Mouse (Mus musculus) neutrophil, adult 5-6 weeks (primary cell): ENCODE measurements around the gene Sptbn1. TPM values are rescaled to one million over a fixed set of nuclear protein-coding genes. Genes with fewer than 3 reads are reported as not detected.

Experiments
- ATAC-seq: fragments of 151-379, 151-347 bp; 2 replicates; pipeline ENCODE4 v1.8.0; 2017; ENCODE audit warnings: mild to moderate bottlenecking, moderate TSS enrichment; ENCODE audit not compliant: insufficient number of reproducible peaks, poor library complexity, low FRiP score, severe bottlenecking; ENCODE audit errors: extremely low read depth
- total RNA-seq: library from RNA; stranded (forward); fragments of 200-1000 nt; gene quantifications from 2 replicates; pipeline ENCODE4 v1.2.3, GENCODE M21; 2017

The Sptbn1 gene
- total RNA-seq: 142 and 147 TPM in 2 replicates

DNA sequence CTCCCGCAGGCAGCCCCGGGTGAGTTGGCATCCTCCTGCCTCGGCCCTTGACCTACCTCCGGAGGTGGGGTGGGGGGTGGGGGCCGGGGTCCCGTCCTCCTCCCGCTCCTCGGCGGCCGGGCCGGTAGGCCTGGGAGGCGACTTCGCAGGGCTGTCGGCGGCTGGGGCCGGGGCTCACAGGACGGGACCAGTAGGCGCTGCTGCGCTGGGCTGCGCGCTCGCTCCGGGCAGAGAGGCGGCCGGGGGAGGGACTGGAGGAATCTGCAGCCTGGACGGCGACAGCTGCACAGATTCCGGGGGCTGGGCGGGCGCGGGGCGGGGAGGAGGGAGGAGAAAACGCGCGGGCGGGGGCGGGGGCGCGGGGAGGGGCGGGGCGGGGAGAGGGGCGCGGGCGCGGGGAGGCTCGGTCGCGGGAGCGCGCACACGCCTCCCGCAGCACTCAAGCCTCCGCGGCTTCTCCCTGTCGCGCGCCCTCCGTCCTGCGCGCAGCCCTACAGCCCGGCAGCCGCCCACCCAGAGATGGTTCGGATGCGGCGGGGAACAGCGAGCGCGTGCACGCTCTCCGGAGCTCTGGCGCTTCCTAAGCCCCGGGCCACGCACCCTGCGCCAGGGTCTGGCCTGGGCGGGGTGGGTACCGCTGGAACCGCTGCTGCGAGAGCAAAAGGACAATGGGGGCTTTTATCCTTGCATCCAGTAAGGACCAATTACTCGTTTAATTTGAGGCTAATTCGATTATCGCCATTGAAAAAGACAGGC is at the start of gene Sptbn1:
Sptbn1 (minus strand) TSS at position 284 of the 756 bp plus-strand sequence.
- 0 out of 2 replicates have a peak, but pooled peaks have one; percentile 25 for ATAC-seq

DNA sequence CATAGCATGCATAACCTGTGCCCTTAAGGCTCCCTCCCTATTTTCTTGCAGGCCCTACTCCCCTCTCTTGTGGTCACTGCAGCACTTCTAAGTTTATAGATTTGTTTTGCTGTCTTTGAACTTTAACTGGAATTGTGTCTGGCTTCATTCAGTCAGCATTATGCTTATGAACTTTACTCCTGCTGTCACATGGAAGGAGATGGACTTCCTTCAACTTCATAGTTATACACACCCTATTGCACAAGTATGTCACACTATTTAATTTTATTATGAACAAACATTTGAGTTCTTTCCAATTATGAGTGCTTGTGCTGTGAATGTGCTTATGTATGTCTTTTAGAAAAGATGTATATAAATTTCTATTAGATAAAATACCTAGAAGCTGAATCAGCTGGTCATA is 26.3 kb upstream of the Sptbn1 start:
- no peak for ATAC-seq

DNA sequence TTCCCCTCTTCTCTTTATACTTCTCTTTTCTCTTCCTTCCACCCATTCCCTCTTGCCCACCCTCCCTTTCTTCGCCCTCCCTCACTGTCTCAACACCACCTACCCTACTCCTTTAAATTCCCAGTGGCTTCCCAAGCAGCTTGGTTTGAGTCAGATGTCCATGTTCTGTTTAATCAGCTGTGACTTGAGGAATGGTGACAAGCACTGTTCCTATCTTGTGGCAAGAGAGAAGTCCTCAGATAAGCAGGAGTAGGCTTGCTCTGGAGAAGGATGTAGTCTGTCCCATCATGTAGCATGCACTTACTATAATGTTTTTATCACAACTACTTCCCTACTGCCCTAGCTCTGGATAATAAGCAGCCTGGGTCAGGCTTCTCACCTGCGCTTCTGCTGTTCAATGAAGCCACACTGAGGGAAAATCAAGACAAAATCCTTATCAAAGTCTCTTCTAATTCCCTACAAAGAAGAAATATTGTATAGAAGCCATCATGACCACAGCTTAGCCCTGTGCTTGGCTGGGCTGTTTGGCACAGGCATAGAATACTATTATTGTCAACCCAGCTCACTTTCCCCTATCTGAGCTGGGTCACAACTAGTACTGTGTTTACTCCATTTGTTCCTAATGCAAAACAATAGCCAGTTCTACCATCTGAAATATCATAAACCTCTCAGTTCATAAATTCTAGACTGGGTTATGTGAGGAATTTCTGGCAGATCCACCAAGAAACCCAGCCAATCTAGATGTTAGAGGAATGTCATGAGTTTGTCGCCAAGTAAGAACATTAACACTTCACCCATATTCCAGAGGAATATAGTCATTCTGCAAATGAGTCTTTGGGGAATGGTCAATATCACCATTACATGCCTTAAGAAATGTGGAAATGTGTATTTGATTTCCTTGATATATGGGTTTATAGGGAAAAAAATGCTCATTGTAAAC is 24.5 kb upstream of the Sptbn1 start:
- ATAC-seq: no peak

DNA sequence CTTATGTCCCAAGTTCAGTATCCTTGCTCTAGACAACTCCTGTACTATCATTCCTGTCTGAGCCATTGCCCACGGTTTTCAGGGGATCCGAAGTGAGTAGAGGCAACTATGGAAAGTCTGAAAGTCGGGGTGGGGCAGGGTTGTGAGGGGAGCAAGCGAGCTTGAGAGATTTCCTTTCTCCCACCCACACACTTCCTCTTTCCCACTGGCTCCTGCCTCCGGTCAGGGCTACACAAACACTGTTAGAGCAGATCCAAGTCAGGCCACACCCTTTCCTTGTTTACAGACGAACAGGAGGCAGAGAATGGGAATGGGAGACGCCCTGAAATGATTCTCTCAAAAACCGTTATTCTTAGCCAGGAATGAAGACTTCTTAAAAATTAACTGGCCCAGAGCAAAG is 23.2 kb upstream of the Sptbn1 start:
- ATAC-seq: no peak

DNA sequence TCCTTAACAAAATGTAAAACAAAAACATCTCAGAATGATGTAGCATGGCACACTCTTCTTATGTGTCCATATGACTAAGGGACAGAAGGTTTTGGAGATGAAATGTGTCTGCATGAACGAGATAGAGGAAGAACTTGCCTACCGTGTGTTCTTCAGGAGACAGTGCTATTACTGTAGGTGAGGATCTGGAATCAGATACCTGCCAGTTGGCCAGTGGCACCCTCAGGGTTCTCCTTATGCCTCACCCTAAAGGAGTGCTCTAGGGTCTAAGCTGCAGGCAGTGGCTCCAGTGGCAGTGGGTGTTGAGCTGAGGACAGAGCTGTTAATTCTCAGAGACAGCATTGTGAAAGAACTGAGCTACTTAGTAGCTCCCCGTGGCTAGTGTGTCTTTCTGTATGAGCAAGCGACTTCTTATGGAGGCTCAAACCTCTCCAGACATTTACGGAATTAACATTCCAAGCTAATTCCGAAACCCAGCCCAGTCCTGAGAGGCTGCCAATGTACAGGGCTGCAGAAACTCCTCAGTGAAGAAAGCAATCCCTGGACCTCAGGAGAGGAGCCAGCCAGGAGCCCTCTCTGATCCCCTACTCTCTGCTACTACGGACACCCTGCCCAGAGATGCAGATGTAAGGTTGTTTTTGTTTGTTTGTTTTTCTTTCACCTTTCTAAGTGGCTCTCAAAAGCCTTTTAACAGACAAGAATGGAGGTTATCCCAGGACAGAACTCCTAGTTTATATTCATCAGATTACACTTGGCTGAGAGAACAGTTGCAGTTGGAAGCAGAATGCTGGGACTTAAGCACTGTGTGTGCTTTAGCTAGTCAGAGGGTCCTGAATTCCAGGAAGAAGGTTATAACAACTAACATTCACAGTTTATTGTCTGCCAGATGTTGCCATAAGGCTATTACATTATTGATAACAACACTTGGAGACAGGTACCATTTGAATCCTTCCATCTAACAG is 21.8 kb upstream of the Sptbn1 start:
- ATAC-seq: no peak

DNA sequence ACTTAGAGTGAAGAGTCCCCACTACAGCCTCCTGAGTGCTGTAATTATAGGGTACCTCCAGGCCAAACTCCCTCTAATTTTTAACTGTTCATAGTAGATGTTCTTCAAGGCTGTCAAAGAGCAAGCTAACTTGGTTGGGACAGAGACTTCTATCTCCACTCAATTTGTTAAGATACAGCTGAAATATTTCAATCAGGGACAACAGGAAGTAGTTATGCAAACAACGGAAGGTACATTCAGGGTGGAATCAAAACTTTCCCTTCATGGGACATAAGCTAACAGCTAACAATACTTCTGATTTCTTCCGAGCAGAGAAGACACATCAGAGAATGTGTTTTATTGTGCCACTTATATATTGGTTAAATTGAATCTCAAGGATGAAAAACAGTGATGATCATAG is 20.1 kb upstream of the Sptbn1 start:
- no peak for ATAC-seq

DNA sequence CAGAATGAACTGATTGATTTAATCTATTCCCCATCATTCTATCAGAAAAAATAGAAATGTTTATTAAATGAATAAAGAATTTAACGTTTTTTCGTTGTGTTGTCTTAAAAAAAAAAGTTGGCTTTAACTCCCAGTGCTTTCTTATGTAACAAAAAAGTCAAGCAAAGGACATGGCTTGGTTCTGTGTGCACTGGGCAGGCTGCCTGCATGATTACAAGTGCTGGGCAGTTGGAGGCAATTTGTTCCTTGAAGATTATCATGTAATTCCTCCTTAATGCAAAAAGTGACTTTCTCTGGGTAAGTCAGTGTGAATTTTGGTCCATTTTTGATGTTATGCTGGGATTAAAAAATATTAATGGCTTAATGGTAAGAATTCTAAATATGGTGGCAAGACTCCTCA is 15.7 kb upstream of the Sptbn1 start:
- ATAC-seq: no peak

DNA sequence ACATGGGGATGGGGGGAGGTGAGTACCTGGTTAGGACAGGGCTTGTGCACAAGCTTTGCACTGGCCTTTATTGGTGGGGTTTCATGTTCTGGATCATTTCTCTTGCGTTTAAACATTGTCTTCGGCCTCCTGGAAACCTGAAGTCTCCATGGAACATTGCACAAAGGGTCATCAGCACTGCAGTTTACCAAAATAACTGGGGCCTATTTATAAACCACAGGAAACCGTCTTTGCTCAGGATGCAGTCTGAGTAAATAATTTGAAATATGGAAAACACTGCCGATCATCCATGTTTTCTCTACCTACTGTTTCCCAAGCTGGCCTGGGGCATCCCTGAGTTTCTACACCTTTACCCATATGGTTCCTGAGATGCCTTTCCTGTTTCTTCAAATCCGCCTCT is 13.1 kb upstream of the Sptbn1 start:
- ATAC-seq: no peak

DNA sequence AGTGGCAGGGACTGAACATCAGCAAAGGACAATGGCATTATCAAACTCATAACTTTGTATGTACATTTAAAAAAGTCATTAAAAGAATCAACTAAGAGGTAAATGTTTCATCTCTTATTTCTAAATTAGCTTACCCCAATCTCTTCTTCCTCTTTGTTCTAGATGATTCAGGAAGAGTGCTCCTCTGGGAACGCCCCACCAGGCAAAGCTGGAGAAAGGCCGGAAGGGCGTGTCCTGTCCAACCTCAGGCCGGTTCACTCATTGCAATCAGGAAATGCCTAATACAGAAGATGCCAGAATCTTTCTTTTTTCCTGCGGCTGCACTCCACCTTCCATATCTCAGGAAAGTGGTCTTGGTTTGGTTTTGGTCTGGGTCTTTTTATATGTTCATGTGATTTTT is 11.3 kb upstream of the Sptbn1 start:
- ATAC-seq: no peak

DNA sequence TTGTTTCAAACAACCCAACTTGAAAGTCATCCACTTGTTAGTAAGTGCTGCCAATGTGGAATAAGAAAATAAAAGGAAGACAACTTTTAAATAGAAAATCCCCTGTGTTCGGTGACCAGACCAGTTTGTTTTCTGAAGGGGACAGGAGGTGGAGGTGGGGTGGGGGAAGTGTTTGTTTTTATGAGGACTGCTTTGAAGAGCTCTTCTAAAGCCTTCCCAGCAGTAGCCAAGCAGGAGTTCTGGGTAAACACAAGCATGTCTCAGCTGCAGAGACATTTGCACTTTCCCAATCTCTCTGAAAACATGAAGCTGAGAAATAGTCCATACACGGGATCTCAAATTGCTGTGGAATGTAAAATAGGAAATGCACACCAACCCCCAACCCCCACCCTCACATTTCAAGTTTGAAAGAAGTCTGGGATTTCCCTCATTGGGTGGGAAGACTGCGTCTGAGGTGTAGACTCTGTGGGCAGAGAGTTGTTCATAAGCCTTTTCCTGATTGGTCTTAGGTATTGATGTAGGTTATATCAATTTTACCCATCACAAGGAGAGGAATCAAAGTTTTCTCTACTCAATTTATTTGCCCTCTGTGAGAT is 7.6 kb upstream of the Sptbn1 start:
- no peak for ATAC-seq

DNA sequence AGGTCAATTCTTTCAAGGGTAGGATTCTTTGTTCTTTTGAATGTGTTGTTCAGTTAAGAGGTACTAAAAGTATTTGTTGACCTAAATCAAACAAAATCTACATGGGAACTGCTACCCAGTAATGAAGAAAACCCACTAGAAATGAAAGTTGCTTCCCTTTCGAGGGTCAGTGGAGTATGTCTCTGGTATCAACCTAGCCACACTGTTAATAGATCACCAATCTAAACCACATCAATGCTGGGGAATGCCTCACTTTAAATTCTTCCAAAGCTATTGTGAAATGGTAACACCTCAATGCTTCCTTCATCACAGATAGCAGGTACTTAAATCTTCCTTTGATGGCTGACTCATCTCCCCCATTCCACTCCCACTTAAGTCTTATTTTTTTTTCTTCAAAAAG is 1.5 kb upstream of the Sptbn1 start:
- ATAC-seq: no peak

DNA sequence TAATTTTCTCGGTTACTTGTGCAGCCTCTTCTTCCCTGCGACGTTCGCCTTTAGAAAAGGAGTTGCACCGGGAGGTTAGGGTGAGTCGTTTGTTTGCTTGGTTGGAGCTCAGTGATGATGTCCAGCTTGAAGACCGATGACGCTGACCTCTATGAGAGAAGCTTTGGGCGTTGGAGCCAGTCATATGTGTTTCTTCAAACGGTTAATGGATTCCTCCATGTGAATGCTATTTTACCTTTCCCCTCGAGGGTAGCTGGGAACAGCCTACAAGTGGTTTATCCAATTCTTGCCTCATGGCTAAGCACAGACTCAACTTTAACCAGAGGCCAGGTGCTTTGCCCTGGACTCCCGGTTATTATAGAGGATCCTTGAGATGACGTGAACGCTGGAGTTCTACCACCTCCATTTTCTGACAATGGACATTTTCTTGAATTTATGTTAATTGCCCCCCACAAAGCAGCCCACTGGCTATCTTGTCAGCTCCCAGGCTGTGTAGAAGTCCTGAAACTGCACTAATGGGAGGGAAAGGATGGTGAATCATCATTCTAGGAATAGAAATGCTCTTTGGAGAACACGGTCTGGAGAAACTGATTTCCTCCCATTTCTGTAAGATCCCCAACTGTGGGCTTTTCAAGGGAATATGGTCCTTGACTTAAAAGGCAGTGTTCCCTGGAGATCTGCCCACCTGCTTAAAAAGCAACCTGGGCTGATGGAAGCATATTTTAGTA is 837 bp upstream of the Sptbn1 start:
- ATAC-seq: no peak

DNA sequence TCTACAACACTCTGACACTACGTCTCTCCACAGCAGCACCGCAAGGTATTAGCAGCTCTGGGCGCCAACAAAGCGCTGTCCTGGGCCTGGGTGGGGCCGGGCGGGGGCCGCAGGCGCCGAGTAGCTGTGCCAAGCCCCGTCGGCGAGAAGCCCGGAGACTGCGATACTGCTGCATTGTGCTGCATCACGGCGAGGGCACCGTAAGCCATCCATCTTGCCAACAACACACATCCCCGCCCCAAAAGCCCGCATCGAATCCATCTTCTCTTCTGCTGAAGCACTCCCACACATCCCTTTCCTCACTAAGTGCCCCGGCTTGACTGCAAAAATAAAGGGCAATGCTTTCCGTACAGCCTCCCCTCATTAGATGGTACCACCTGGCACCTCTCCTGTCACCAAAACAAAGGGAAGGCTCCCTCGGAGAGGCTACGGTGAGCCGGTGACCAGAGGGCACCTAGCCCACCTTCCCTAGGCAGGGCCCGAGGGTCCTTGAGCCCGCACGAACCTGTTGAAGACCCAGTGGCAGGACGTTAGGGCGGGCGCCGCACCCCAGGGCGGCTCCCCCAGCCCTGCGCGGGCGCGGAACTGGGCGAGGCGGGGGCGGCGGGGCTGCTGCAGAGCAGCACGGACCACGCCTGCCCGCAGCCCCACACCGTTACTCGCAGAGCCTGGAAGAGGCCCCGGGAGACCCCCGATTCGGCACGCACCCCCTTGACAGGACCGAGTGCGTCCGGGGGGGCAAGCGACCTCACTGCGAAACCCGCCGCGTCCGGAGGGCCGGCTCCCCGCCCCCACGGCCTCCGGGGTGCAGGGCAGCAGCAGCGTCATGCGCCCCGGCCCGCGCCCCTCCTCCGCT is 711 bp downstream of the Sptbn1 start:
- ATAC-seq: no peak

DNA sequence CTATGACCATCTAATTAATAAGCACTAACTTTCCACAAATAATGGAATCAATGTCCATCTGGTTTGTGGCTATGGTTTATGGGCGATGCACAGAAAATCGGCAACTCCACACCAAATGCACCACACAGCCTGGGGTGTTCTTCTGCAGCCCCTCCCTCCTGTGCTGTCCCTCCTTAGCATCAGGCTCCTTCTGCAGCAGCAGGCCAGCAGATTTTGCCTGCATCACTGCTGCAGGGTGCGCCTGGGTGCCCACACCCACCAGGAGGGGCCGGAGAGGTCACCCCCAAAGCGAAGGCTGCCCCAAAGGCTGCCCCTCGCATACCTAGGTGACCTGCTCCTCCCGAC is 1.3 kb downstream of the Sptbn1 start:
- no peak for ATAC-seq

DNA sequence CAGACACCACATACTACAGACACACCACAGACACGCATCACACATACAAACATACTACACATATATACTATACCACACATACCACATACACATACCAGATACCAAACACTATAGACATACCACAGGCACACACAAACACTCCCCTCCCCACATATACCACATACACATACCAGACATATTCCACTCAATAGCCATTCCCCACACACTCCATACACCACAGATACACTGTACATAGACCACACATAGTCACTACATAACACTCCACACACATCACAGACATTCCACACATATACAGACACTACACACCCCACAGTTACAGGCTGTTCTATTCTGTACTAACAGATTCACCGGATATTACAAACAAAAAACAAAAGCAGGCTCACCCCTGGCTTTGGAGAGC is 2.3 kb downstream of the Sptbn1 start:
- ATAC-seq: no peak

DNA sequence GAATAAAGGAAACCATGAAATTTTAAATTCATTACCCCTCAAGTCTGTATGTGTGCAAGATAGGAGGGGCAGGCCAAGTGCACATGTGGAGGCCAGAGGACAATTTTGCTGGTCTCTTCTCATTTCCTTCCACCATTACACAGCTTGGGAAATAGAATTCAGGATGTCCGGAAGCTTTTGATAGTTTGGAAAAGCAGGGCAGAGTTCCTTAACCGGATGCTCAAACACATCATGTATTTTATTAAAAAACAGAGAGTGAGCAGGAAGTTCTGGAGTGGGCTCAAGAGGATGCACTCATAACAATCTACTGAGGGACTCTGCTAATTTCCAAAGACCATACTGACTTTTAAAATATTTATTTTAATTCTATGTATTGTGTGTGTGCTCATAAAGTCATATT is 4.3 kb downstream of the Sptbn1 start:
- no peak for ATAC-seq

DNA sequence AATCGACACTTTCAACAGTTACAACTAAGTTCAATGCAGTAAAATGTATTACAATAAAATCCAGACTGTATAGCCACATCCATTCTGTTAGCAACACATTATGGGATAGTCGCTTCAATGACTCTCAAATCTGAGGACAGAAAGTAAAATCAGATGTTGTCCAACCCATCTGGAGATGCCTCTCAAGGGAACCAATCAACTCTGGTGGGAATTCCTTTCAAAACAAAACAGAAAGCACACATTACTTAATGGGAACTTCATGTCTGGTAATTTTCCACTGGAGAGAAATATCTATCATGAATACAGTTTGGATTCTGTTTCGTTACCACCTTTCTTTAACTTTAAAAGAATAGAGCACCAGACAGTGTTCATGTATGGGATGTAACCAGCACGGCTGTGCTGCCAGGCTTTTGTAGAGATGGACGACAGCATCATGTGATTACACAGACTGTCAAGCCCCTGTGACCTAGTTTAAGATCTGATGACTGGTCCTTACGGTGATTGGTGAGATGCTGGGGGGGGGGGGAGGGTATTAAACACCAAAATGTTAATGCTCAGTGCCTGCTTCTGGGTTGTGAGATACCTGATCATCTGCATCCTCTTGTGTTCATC is 9.1 kb downstream of the Sptbn1 start:
- no peak for ATAC-seq
